Mouse (Mus musculus) forebrain, embryonic 10.5 days (tissue): Measurements from ENCODE around the gene Map4k1. TPM values are rescaled to one million over a fixed set of nuclear protein-coding genes. Genes with fewer than 3 reads are reported as not detected.

Source experiments
- DNase-seq: peaks from one replicate; pipeline ENCODE4 v3.0.0-alpha.2; 2017; ENCODE audit warnings: low spot score; ENCODE audit errors: extremely low spot score
- H3K27ac ChIP-seq: fragments of 300-500 bp; sonication (generic); 2 replicates; pipeline ENCODE4 v1.5.1; 2016; ENCODE audit warnings: mild to moderate bottlenecking
- H3K27me3 ChIP-seq: fragments of 300-500 bp; sonication (generic); 2 replicates; pipeline ENCODE4 v1.6.1; 2016; ENCODE audit warnings: mild to moderate bottlenecking; ENCODE audit not compliant: poor library complexity, severe bottlenecking
- H3K36me3 ChIP-seq: fragments of 300-500 bp; sonication (generic); replicated peaks from 2 replicates; pipeline ENCODE4 v1.6.1; 2016; ENCODE audit warnings: mild to moderate bottlenecking, moderate library complexity
- H3K4me1 ChIP-seq: fragments of 300-500 bp; sonication (generic); 2 replicates; pipeline ENCODE4 v1.6.1; 2016
- H3K4me3 ChIP-seq: fragments of 300-500 bp; sonication (generic); 2 replicates; pipeline ENCODE4 v1.5.1; 2016; ENCODE audit warnings: mild to moderate bottlenecking, moderate library complexity
- H3K9me3 ChIP-seq: fragments of 300-500 bp; sonication (generic); 2 replicates; pipeline ENCODE4 v1.6.1; 2016; ENCODE audit warnings: mild to moderate bottlenecking, moderate library complexity
- WGBS: fragments of 180-500 bp; shearing (Covaris S2); methylation state at CpG from one replicate; pipeline ENCODE4 v1.1.7; 2016; 5-methylcytosine and 5-hydroxymethylcytosine counted together
- polyA plus RNA-seq: library from polyadenylated mRNA; unstranded; fragments of >200 nt; fragmentation: Nextera tagmentation; extraction: Ambion mirVana; gene quantifications from 2 replicates; pipeline ENCODE4 v1.2.1, GENCODE M21; 2016

The Map4k1 gene
- polyA plus RNA-seq, 1 experiment from 2014 or later = 13.4 TPM

- no peaks in the 10 kb centered on the region for H3K27me3 ChIP-seq
- H3K4me1 ChIP-seq = peaks cover 94% of the 10 kb centered on the region
- H3K4me3 ChIP-seq = peak overlapping the region; percentile 25
- 38% methylated on average over 1 of the region's 1 CpGs for WGBS
- peaks cover 64% of the 10 kb centered on the region for H3K36me3 ChIP-seq
- DNase-seq = no peak
- H3K9me3 ChIP-seq = no peaks in the 10 kb centered on the region
- peak overlapping the region; percentile 85 for H3K27ac ChIP-seq
These were observed 35.6 kb upstream of the Map4k1 start for GRCm38 (mm10) chr7:28946271-28946610.

GRCm38 (mm10) chr7:28948746-28949145 is 33.1 kb upstream of the Map4k1 start:
- WGBS = 88% methylated on average over 7 of the region's 7 CpGs

GRCm38 (mm10) chr7:28949298-28949697 is 32.6 kb upstream of the Map4k1 start:
- H3K36me3 ChIP-seq = peaks cover 42% of the 10 kb centered on the region
- DNase-seq = no peak
- 88% methylated on average over 2 of the region's 2 CpGs for WGBS
- no peaks in the 10 kb centered on the region for H3K9me3 ChIP-seq
- peaks cover 98% of the 10 kb centered on the region for H3K4me1 ChIP-seq
- H3K27me3 ChIP-seq = no peaks in the 10 kb centered on the region
- H3K4me3 ChIP-seq = no peak overlapping the region
- H3K27ac ChIP-seq = 0 out of 2 replicates have a peak overlapping the region, but pooled peaks have one; percentile 31

More at GRCm38 (mm10) chr7:28948746-28949145, 33.1 kb upstream of the Map4k1 start:
- no peak overlapping the region; the same call in 1 of the 2 replicates for H3K27ac ChIP-seq
- no peaks in the 10 kb centered on the region for H3K9me3 ChIP-seq
- H3K4me3 ChIP-seq = no peak overlapping the region
- H3K4me1 ChIP-seq = peaks cover 98% of the 10 kb centered on the region
- DNase-seq = no peak
- peaks cover 45% of the 10 kb centered on the region for H3K36me3 ChIP-seq
- no peaks in the 10 kb centered on the region for H3K27me3 ChIP-seq

DNA sequence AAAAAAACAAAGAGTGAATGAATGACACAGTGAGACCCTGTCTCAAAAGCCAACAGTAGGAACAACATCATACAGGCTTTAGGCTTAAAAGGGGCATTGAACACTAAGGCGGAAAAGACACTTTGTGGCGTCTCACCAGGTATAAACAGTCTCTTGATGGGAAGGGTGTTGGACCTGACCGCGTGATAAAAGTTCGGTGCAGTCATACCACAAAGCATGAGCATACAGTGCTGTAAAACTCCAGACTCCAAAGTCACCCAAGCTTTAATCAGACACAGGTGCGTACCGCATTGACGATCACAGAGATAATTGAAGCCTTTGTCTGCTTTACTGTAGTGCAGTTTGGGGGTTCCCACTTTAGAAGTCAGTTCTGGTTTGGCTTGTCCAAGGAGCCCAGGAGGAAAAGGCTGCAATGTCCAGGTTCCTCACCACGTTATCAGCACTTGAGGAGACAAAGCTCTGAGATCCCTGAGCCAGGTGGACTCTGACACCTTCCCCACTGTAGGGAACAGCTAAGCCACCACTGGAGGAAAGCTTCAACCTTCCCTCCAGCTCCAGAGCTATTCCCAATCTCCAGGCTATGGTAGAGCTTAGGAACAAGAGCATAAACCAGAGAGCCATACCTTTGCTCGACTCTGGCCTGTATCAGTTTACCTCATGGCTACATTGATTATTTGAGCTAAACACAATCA is 31.4 kb upstream of the Map4k1 start:
- H3K27ac ChIP-seq = no peak overlapping the region
- peaks cover 98% of the 10 kb centered on the region for H3K4me1 ChIP-seq
- no peak for DNase-seq
- H3K9me3 ChIP-seq = no peaks in the 10 kb centered on the region
- peaks cover 50% of the 10 kb centered on the region for H3K36me3 ChIP-seq
- H3K27me3 ChIP-seq = no peaks in the 10 kb centered on the region
- 93% methylated on average over 10 of the region's 10 CpGs for whole genome bisulfite sequencing
- no peak overlapping the region for H3K4me3 ChIP-seq

- 93% methylated on average over 2 of the region's 2 CpGs for WGBS
- Histone ChIP-seq H3K4me3 (no peak overlapping the region), H3K27me3 (no peaks in the 10 kb centered on the region), H3K4me1 (peaks cover 91% of the 10 kb centered on the region), H3K9me3 (no peaks in the 10 kb centered on the region), H3K27ac (peak overlapping the region; percentile 84; the same call in 1 of the 2 replicates), H3K36me3 (peaks cover 57% of the 10 kb centered on the region)
- DNase-seq = no peak
These were observed 30.1 kb upstream of the Map4k1 start for GRCm38 (mm10) chr7:28951764-28952163.

GRCm38 (mm10) chr7:28952786-28953185 is 29.1 kb upstream of the Map4k1 start:
- WGBS = 49% methylated on average over 3 of the region's 3 CpGs
- peaks cover 91% of the 10 kb centered on the region for H3K4me1 ChIP-seq
- no peak for DNase-seq
- peak overlapping the region; percentile 34; the same call in 1 of the 2 replicates for H3K4me3 ChIP-seq
- H3K27me3 ChIP-seq = no peaks in the 10 kb centered on the region
- no peaks in the 10 kb centered on the region for H3K9me3 ChIP-seq
- peak overlapping the region; percentile 84 for H3K27ac ChIP-seq
- peaks cover 52% of the 10 kb centered on the region for H3K36me3 ChIP-seq

- H3K9me3 ChIP-seq = no peaks in the 10 kb centered on the region
- H3K36me3 ChIP-seq = peaks cover 47% of the 10 kb centered on the region
- H3K4me1 ChIP-seq = peaks cover 91% of the 10 kb centered on the region
- DNase-seq = peak; percentile 69
- WGBS = 7% methylated on average over 2 of the region's 2 CpGs
- peak overlapping the region; percentile 34 for H3K4me3 ChIP-seq
- H3K27ac ChIP-seq = peak overlapping the region; percentile 84
- no peaks in the 10 kb centered on the region for H3K27me3 ChIP-seq
These were observed 28.1 kb upstream of the Map4k1 start for GRCm38 (mm10) chr7:28953476-28954376.

- no peaks in the 10 kb centered on the region for H3K9me3 ChIP-seq
- WGBS = 87% methylated on average over 4 of the region's 4 CpGs
- H3K27me3 ChIP-seq = no peaks in the 10 kb centered on the region
- H3K27ac ChIP-seq = no peak overlapping the region
- peaks cover 91% of the 10 kb centered on the region for H3K4me1 ChIP-seq
- no peak overlapping the region for H3K4me3 ChIP-seq
- DNase-seq = no peak
- H3K36me3 ChIP-seq = peaks cover 38% of the 10 kb centered on the region
These were observed 27.1 kb upstream of the Map4k1 start for GRCm38 (mm10) chr7:28954773-28955172.

- WGBS = 81% methylated on average over 5 of the region's 5 CpGs
- Histone ChIP-seq H3K27ac (0 out of 2 replicates have a peak overlapping the region, but pooled peaks have one; percentile 26), H3K36me3 (peaks cover 32% of the 10 kb centered on the region), H3K9me3 (no peaks in the 10 kb centered on the region), H3K27me3 (no peaks in the 10 kb centered on the region), H3K4me3 (no peak overlapping the region), H3K4me1 (peaks cover 93% of the 10 kb centered on the region)
- DNase-seq = no peak
These were observed 26.5 kb upstream of the Map4k1 start for GRCm38 (mm10) chr7:28955295-28955897.

GRCm38 (mm10) chr7:28956270-28956669 is 25.6 kb upstream of the Map4k1 start:
- DNase-seq = no peak
- peaks cover 26% of the 10 kb centered on the region for H3K36me3 ChIP-seq
- H3K4me1 ChIP-seq = peaks cover 93% of the 10 kb centered on the region
- 95% methylated on average over 1 of the region's 1 CpGs for WGBS
- H3K4me3 ChIP-seq = no peak overlapping the region
- no peak overlapping the region for H3K27ac ChIP-seq
- H3K9me3 ChIP-seq = no peaks in the 10 kb centered on the region
- no peaks in the 10 kb centered on the region for H3K27me3 ChIP-seq

- no peaks in the 10 kb centered on the region for H3K27me3 ChIP-seq
- no peak for DNase-seq
- peaks cover 85% of the 10 kb centered on the region for H3K4me1 ChIP-seq
- WGBS = 90% methylated on average over 6 of the region's 6 CpGs
- peaks cover 21% of the 10 kb centered on the region for H3K36me3 ChIP-seq
- no peaks in the 10 kb centered on the region for H3K9me3 ChIP-seq
- no peak overlapping the region for H3K27ac ChIP-seq
- H3K4me3 ChIP-seq = no peak overlapping the region
These were observed 24.6 kb upstream of the Map4k1 start for GRCm38 (mm10) chr7:28957286-28957685.

GRCm38 (mm10) chr7:28957997-28958725 is 23.7 kb upstream of the Map4k1 start:
- Histone ChIP-seq H3K36me3 (peaks cover 21% of the 10 kb centered on the region), H3K4me1 (peaks cover 85% of the 10 kb centered on the region), H3K27ac (no peak overlapping the region), H3K9me3 (no peaks in the 10 kb centered on the region), H3K4me3 (no peak overlapping the region), H3K27me3 (no peaks in the 10 kb centered on the region)
- 78% methylated on average over 1 of the region's 1 CpGs for WGBS
- no peak for DNase-seq
